Mouse (Mus musculus): ENCODE results near the gene Enpp3. TPM values are rescaled to one million over a fixed set of nuclear protein-coding genes. Genes with fewer than 3 reads are reported as not detected.

Enpp3 gene
- polyA plus RNA-seq, 1 experiment from 2014 or later: 3.9 TPM

DNA sequence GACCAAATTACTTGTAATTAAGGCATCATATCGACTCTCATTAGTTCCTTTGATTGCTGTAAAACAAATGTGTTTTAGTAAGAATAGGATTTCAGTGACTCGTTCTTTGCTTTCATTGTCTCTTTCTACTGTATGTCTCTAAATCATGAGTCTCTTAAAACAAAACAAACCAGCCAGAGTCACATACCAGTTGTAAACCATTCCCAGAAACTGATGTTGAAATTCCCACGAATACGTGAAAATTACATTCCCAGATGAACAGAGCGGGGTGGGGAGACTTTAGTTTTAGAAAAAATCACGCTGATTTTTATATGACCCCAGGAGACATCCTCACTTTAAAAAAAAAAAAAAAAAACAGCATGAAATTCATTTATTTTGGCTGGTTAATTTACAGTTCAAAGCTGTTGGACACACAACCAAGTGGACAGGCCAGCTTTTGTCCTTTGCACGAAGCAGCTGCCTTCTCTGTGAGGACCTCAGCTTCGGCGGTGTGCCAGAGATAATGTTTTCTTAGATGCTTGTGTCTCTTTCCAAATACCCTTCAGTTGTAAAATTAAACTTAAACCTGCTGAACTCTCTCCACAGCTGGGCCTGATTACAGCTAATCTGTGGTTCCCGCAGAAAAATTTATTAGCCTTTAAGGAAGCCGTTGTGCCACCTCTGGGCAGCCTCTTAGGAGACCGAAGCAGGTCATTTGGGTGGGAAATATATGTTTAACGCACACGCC is 64.5 kb downstream of the Enpp3 start:
- Histone ChIP-seq H3K27ac (no peak overlapping the region), H3K4me1 (replicated peaks) (no peaks in the 10 kb centered on the region), H3K9me3 (no peaks in the 10 kb centered on the region), H3K36me3 (no peaks in the 10 kb centered on the region), H3K4me3 (no peak overlapping the region), H3K27me3 (ENCODE audit: insufficient read depth, poor library complexity, severe bottlenecking) (no peaks in the 10 kb centered on the region)
- 82% methylated on average over 14 of the region's 14 CpGs for WGBS
- no peak for DNase-seq (ENCODE audit: low spot score)

DNA sequence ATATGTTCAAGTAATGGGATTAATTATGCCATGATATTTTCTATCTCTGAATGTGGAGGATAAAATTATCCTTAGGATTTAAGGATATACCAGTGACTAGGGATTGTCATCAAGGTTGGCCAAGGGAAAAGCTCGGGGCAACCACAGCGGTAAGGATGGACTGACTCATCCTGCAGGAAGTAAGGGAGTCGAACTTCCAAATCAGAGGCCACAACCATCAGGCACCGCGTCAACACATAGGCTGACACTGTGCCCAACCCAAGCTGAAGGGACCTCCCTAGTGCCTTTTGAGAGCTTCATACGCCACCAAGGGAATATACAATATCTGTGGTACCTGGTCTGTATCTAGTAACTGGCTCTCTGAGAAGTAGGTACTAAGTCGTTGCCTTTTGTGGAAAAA is 73.1 kb downstream of the Enpp3 start:
- H3K27ac ChIP-seq: no peak overlapping the region
- H3K27me3 ChIP-seq (ENCODE audit: insufficient read depth, poor library complexity, severe bottlenecking): no peaks in the 10 kb centered on the region
- no peaks in the 10 kb centered on the region for H3K36me3 ChIP-seq
- H3K9me3 ChIP-seq: no peaks in the 10 kb centered on the region
- H3K4me3 ChIP-seq: no peak overlapping the region
- H3K4me1 ChIP-seq (replicated peaks): no peaks in the 10 kb centered on the region
- DNase-seq (ENCODE audit: low spot score): no peak
- WGBS: 90% methylated on average over 7 of the region's 7 CpGs

DNA sequence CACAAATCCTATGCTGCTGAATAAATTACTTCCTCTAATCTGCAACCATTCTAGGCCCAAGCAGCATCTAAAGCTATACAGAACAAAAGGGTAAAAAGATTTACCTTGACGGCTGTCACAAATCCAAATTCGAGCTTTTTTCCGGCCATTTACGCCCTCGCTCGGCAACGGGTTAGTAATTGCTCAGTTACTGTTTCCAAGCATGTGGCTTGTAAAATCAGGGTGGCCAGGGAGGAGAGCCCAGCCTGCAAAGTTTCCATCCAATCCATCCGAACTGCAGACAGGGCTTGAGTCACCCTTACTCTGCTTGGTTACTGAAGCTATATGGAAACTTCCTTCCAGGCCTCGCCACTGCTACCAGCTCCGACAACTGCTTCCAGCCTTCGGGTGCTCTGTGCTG is 74.9 kb downstream of the Enpp3 start:
- Histone ChIP-seq H3K9me3 (no peaks in the 10 kb centered on the region), H3K36me3 (no peaks in the 10 kb centered on the region), H3K27ac (no peak overlapping the region), H3K4me1 (replicated peaks) (no peaks in the 10 kb centered on the region), H3K4me3 (no peak overlapping the region), H3K27me3 (ENCODE audit: insufficient read depth, poor library complexity, severe bottlenecking) (no peaks in the 10 kb centered on the region)
- no peak for DNase-seq (ENCODE audit: low spot score)
- 77% methylated on average over 11 of the region's 11 CpGs for WGBS

DNA sequence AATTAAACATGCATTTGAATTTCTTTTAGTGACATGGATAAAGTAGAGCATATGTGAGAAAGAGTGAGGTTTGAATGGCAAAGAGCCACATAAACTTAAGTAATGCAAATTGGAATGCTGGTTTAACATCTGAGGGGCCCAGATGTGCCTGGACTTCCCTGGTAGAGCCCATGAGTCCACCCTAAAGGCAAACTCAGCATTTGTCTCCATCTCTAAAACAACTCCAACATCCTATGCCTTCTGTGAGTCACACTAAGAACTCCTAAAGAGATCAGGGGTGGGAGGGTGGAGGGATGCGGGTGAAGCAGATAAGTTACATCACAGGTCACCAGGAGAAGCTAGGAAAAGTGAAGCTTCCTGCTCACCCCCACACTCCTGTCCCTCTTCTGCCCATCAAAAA is 76.6 kb downstream of the Enpp3 start:
- DNase-seq (ENCODE audit: low spot score): no peak
- H3K4me1 ChIP-seq (replicated peaks): no peaks in the 10 kb centered on the region
- no peaks in the 10 kb centered on the region for H3K9me3 ChIP-seq
- H3K36me3 ChIP-seq: no peaks in the 10 kb centered on the region
- no peak overlapping the region for H3K27ac ChIP-seq
- WGBS: 80% methylated on average over 1 of the region's 1 CpGs
- H3K27me3 ChIP-seq (ENCODE audit: insufficient read depth, poor library complexity, severe bottlenecking): no peaks in the 10 kb centered on the region
- no peak overlapping the region for H3K4me3 ChIP-seq

DNA sequence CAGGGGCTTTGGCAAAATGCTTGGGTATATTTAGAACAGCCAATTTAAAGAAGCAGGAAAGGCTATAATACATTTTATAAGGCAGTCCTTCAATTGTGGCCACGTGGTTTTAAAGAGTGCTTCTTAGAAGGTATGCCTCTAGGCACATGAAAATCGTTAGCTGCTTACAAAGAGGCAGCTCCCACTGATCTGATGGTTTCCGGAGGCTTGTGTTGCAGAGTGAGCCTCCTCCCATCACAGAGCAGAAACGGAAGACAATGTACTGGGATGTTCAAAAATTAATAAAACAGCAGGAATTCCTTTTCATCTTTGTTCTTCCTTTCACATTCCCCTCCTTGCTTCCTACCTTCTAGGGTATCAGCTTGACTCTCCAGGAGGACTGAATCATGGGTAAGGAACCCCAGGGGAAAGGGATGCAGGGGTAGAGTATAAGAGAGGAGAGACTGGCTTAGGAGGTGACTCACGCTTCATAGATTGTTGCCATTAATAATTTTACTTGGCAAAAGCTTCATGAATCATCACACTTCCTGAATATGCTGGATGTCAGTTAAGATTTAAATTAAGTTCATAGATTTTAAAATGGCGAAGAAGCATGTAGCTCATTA is 77.4 kb downstream of the Enpp3 start:
- Histone ChIP-seq H3K36me3 (no peaks in the 10 kb centered on the region), H3K4me1 (replicated peaks) (no peaks in the 10 kb centered on the region), H3K27ac (no peak overlapping the region), H3K27me3 (ENCODE audit: insufficient read depth, poor library complexity, severe bottlenecking) (no peaks in the 10 kb centered on the region), H3K9me3 (no peaks in the 10 kb centered on the region), H3K4me3 (no peak overlapping the region)
- no peak for DNase-seq (ENCODE audit: low spot score)
- WGBS: 56% methylated on average over 6 of the region's 6 CpGs

DNA sequence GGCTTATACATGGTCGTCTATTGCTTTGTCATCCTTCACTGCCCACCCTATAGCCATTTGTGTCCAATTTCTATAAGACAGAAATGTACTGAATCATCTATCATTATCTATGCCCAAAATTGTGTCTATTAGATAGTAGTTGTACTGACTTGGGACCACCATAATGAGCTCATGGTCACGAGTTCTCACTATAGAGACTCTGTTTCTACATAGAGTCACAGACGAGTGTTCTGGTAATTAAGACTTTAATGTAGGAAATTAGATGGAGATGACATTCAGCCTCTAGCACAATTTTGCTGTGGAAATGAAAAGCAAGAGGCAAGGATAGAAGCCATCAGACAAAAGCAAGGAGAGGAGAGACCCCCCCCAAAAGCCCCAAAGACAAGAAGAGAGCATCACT is 78.0 kb downstream of the Enpp3 start:
- Histone ChIP-seq H3K27ac (no peak overlapping the region), H3K4me1 (replicated peaks) (no peaks in the 10 kb centered on the region), H3K27me3 (ENCODE audit: insufficient read depth, poor library complexity, severe bottlenecking) (no peaks in the 10 kb centered on the region), H3K4me3 (no peak overlapping the region), H3K9me3 (no peaks in the 10 kb centered on the region), H3K36me3 (no peaks in the 10 kb centered on the region)
- WGBS: 85% methylated on average over 3 of the region's 3 CpGs
- no peak for DNase-seq (ENCODE audit: low spot score)

DNA sequence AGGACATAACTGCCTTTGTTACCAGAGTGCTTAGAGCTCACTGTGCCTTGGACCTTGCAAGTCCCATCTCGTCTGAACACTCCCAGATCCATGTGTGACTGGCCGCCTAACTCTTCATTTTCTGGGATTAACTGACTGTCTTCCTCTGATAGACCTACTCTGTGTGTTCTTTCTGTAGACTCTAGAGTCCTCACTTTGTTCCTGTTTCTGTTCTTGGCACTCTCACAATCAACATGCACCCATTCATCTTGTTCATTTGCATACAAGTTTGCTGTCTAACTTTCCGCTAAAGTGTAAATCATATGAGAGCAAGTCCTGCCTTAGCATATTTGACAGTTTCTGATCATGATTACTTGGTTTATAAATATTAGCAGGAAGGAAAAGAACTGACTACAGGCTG is 79.4 kb downstream of the Enpp3 start:
- Histone ChIP-seq H3K9me3 (no peaks in the 10 kb centered on the region), H3K36me3 (no peaks in the 10 kb centered on the region), H3K27me3 (ENCODE audit: insufficient read depth, poor library complexity, severe bottlenecking) (no peaks in the 10 kb centered on the region), H3K27ac (no peak overlapping the region), H3K4me3 (no peak overlapping the region), H3K4me1 (replicated peaks) (no peaks in the 10 kb centered on the region)
- DNase-seq (ENCODE audit: low spot score): no peak
- WGBS: 91% methylated on average over 3 of the region's 3 CpGs

DNA sequence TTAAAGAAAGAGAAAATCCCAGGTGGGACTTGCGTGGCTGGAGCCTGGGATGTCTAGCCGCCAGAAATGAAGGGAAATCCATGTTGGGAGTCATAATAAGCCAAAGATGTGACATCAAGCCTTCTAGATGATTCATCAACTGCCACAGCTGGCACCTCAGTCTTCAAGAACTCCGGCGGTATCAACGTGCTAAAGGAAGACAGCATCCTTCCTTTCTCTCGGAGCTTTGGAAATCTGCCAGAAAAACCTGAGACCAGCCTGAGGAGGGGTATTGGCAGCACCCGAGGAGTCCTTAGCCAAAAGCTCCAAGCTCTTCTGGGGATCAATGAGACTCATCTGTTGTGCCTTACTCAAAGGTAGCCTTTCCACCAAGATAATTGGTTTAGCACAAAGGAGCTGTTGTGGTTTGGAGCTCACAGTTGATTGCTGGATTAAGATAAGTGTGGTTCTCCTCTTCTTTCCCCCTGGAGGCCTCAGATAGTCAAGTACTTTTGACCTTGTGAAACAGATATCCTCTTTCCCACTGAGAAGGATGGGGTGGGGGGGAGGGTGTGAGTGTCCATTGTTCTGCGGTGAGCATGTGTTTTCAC is 84.2 kb downstream of the Enpp3 start:
- no peak overlapping the region for H3K4me3 ChIP-seq
- H3K36me3 ChIP-seq: no peaks in the 10 kb centered on the region
- WGBS: 68% methylated on average over 8 of the region's 8 CpGs
- no peaks in the 10 kb centered on the region; the same call in 1 of the 2 replicates for H3K27me3 ChIP-seq (ENCODE audit: insufficient read depth, poor library complexity, severe bottlenecking)
- H3K9me3 ChIP-seq: no peaks in the 10 kb centered on the region
- DNase-seq (ENCODE audit: low spot score): no peak
- H3K27ac ChIP-seq: no peak overlapping the region
- H3K4me1 ChIP-seq (replicated peaks): peaks cover 16% of the 10 kb centered on the region; the same call in 1 of the 2 replicates

DNA sequence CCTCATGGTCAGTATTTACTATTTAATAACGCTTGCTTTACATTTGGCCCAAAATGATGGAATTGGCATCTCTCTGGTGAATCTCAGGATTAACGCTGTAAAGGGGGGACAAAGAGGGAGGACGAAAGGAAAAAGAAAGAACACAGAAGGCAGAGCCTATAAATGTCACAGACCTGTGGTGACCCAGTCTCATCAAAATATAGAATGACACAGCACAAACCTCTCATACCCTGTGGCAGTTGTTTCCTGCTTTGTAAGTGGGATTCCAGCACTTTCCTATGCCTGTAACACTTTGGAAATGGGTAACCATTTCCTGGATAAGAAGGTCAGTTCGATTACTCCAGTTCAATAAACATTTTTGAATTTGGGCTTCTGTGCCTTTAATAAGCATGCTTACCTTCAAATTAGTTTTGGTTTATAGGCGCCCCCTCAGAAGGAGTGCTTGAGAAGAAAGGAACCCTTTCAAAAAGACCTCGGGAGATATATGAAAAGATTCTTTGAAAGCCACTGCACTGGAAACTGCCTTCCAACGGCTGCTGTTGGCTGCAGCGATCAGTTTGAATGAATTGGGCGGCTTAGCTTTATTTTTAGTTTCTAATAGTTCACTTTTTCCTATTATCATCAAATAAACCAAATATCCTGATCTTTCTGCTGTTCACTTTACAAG is 87.6 kb downstream of the Enpp3 start:
- Histone ChIP-seq H3K4me1 (replicated peaks) (peaks cover 16% of the 10 kb centered on the region; the same call in 1 of the 2 replicates), H3K27me3 (ENCODE audit: insufficient read depth, poor library complexity, severe bottlenecking) (no peaks in the 10 kb centered on the region; the same call in 1 of the 2 replicates), H3K9me3 (no peaks in the 10 kb centered on the region), H3K36me3 (no peaks in the 10 kb centered on the region), H3K4me3 (no peak overlapping the region), H3K27ac (peak overlapping the region; percentile 62)
- 59% methylated on average over 9 of the region's 9 CpGs for WGBS
- no peak for DNase-seq (ENCODE audit: low spot score)

DNA sequence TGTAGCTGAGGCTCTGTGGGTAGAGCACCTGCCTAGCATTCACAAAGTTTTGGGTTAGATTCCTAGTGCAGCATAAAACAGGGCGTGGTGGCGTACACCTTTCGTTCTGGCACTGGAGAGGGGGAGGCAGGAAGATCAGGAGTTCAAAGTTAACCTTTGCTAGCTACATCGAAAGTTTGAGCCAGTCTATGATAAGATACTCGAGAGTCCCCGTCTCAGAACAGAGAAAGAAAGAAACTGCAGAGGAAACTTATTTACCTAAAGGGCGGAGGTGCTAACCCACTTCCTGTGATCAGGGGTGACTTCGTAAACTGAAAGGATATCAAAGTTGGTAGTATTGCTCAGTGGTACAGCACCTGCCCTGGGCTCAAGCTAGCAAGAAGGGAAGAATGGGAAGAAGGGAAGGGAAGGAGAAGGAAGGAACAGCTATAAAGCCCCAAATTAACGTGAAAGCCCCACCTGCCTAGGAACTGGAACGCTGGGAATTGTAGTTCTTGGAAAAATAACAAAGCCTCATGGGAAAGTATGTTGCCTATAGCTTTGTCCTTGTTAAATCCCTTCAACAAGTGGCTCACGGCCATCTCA is 88.3 kb downstream of the Enpp3 start:
- WGBS: 54% methylated on average over 11 of the region's 11 CpGs
- H3K9me3 ChIP-seq: no peaks in the 10 kb centered on the region
- no peak for DNase-seq (ENCODE audit: low spot score)
- peak overlapping the region; percentile 36 for H3K4me3 ChIP-seq
- no peaks in the 10 kb centered on the region for H3K36me3 ChIP-seq
- peaks cover 16% of the 10 kb centered on the region; the same call in 1 of the 2 replicates for H3K4me1 ChIP-seq (replicated peaks)
- peak overlapping the region; percentile 62 for H3K27ac ChIP-seq
- no peaks in the 10 kb centered on the region; the same call in 1 of the 2 replicates for H3K27me3 ChIP-seq (ENCODE audit: insufficient read depth, poor library complexity, severe bottlenecking)

DNA sequence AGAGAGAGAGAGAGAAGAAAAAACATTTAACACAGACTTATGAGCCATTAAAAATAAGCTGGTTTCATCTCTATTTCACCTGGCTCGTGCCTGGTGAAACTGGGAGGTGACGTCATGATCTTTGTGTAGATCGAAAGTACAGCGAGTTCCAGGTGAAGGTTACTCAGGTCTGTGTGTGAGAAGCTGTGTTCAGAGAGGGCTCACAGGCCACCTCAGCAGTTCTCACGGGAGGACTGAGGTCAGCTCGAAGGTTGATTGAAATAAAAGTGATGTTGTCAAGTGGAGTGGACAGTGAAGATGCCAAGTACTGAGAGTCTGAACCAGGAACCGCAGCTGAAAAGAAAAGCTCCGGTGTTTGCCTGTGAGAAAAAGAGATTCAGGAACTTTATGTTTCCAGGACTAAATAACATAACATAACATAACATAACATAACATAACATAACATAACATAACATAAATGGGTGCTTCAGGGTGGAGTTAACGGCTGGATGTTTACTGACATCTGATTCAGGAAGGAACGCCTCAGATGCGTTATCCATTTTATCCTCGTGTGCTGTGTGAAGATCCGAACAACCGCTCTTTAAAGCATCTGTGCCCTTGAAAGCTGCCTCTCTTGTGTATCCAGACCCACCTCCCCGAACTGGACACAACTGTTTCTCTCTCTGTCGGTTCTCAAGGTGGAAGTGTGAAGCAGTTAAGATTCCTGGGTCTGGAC is 88.9 kb downstream of the Enpp3 start:
- H3K9me3 ChIP-seq: no peaks in the 10 kb centered on the region
- H3K4me1 ChIP-seq (replicated peaks): peaks cover 16% of the 10 kb centered on the region; the same call in 1 of the 2 replicates
- no peak for DNase-seq (ENCODE audit: low spot score)
- H3K27ac ChIP-seq: no peak overlapping the region; the same call in 1 of the 2 replicates
- no peaks in the 10 kb centered on the region for H3K36me3 ChIP-seq
- 77% methylated on average over 16 of the region's 16 CpGs for WGBS
- peak overlapping the region; percentile 36 for H3K4me3 ChIP-seq
- H3K27me3 ChIP-seq (ENCODE audit: insufficient read depth, poor library complexity, severe bottlenecking): no peaks in the 10 kb centered on the region; the same call in 1 of the 2 replicates

DNA sequence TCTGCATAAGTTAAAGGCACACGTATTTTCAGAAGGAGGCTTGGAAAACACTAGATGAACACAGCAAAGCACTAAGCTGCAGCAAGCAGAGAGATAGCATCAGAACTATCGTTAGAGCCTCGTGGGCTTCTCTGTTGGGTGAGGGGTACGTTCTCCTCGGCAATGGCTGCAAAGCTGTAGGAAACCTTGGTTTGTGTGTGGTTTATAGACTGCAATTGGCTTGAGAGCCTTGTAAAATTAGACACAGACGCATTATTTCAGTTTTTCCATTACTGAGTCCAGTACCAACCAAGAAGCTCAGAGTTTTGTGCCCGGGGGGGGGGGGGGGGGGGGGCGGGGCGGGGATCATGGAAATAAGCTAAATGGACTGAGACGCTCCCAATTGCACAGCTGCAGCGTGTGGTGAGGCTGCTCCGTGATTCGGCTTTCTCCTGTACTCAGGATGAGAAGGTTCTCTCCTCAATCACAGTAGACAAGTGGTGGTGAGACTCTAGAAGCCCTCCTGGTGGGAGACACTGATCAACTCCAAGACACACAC is 99.6 kb downstream of the Enpp3 start:
- DNase-seq (ENCODE audit: low spot score): no peak
- H3K9me3 ChIP-seq: no peaks in the 10 kb centered on the region
- no peaks in the 10 kb centered on the region for H3K4me1 ChIP-seq (replicated peaks)
- WGBS: 83% methylated on average over 13 of the region's 13 CpGs
- H3K27me3 ChIP-seq (ENCODE audit: insufficient read depth, poor library complexity, severe bottlenecking): no peaks in the 10 kb centered on the region
- H3K4me3 ChIP-seq: no peak overlapping the region
- H3K27ac ChIP-seq: no peak overlapping the region
- H3K36me3 ChIP-seq: no peaks in the 10 kb centered on the region

Measured in hindbrain, embryonic 10.5 days (tissue).